Mouse (Mus musculus) adrenal gland, postnatal 10 days (tissue): ENCODE results near the gene Selp. TPM values are rescaled to one million over a fixed set of nuclear protein-coding genes. Genes with fewer than 3 reads are reported as not detected.

Experiments used
- DNase-seq: peaks from one replicate; pipeline ENCODE4 v3.0.0; 2021; ENCODE audit warnings: mixed read lengths
- total RNA-seq, 2 experiments: library from RNA; stranded (reverse); gene quantifications; 2 replicates each; pipeline ENCODE4 v1.2.3; 2021

Selp gene
- total RNA-seq, 2 experiments from 2014 or later, result 1.4 to 2.0 TPM

GRCm38 (mm10) chr1:164184142-164184870 lies 69.2 kb downstream of the Selp start:
- DNase-seq, result peak; percentile 83

GRCm38 (mm10) chr1:164184871-164185223 lies 69.8 kb downstream of the Selp start:
- no peak for DNase-seq

DNA sequence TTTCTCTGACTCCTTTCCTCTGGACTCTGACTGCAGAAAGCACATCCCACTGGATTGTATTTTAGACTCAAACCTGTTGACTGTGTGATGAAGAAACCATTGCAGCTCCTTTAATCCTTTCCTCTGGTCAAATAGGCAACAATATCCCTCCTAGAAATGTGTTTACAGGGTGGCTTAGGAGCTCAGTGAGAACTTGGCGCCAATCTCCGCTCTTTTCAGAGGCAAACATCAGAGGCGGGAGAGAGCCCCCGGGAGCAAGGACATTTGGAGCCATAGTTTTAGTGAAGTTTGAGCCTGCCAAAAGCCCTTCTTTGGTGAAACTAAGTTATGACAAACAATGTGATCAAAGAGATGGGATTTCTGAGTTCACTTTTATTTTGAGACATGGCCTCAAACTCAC lies 70.3 kb downstream of the Selp start:
- DNase-seq, result peak; percentile 44

DNA sequence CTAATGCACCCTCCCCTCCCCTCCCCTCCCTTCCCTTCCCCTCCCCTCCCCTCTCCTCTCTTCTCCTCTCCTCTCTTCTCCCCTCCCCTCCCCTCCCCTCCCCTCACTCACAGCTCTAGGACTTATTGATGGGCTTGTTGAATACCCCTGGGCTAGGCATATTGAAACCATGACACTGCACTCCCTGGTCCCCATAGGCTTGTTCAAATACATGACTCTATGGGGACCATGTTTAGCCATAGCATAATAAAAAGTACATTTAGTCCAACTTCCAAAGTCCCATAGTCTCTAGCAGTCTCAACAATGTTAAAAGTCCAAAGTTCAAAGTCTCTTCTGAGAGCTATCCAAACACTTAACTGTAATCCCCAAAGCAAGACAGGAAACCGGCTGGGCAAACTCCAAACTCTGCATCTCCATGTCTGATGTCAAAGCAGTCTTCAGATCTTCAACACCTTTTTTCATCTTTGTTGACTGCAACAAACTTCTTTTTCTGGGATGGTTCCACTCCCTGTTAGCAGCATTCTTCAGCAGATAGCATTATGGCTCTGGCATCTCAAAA lies 72.0 kb downstream of the Selp start:
- no peak for DNase-seq

- DNase-seq, result peak; percentile 37
Observed at GRCm38 (mm10) chr1:164199551-164199950, 84.5 kb downstream of the Selp start.

Other genes starting within 250 kb of the Selp start
- 10 to 100 TPM; 17.4 to 18.7 TPM for gene Scyl3, start 186.2 kb upstream of the Selp start, total RNA-seq
- 1 to 10 TPM; 3.2 to 4.0 TPM for gene BC055324, start 120.5 kb upstream of the Selp start, total RNA-seq
- 1 to 10 TPM; 3.2 to 4.5 TPM for gene Mettl18, start 120.4 kb upstream of the Selp start, total RNA-seq
- 1 to 10 TPM; 1.6 to 1.7 TPM for gene Sele, start 67.0 kb upstream of the Selp start, total RNA-seq
- gene Sell, start 53.3 kb upstream of the Selp start, total RNA-seq, result 1 to 10 TPM; 6.4 to 9.6 TPM
- gene F5, start 36.6 kb downstream of the Selp start, total RNA-seq, result 10 to 100 TPM; 25.2 to 49.6 TPM
- gene Slc19a2, start 133.8 kb downstream of the Selp start, total RNA-seq, result 10 to 100 TPM; 16.4 to 19.2 TPM
- 1 to 10 TPM; 7.3 to 9.8 TPM for gene Ccdc181, start 160.3 kb downstream of the Selp start, total RNA-seq
- 10 to 100 TPM; 14.5 to 17.2 TPM for gene Nme7, start 188.9 kb downstream of the Selp start, total RNA-seq
- 10 to 100 TPM; 25.1 to 26.8 TPM for gene Blzf1, start 192.2 kb downstream of the Selp start, total RNA-seq